Mouse (Mus musculus) hindbrain, embryonic 13.5 days (tissue): ENCODE results near the gene Tmem37. TPM values are rescaled to one million over a fixed set of nuclear protein-coding genes. Genes with fewer than 3 reads are reported as not detected.

Source experiments
- ATAC-seq: fragments of 200-750 bp; cut with Nextera tagmentation; 2 replicates; pipeline ENCODE4 v1.8.0; 2017; ENCODE audit warnings: moderate TSS enrichment; ENCODE audit not compliant: low FRiP score
- H3K27ac ChIP-seq: fragments of 300-500 bp; sonication (generic); 2 replicates; pipeline ENCODE4 v1.5.1; 2015; ENCODE audit warnings: inconsistent platforms, mild to moderate bottlenecking, moderate library complexity
- H3K27me3 ChIP-seq: fragments of 300-500 bp; sonication (generic); 2 replicates; pipeline ENCODE4 v1.6.1; 2015; ENCODE audit warnings: mild to moderate bottlenecking, inconsistent platforms
- H3K36me3 ChIP-seq: fragments of 300-500 bp; sonication (generic); 2 replicates; pipeline ENCODE4 v1.6.1; 2015; ENCODE audit warnings: mild to moderate bottlenecking, inconsistent platforms
- H3K4me1 ChIP-seq: fragments of 300-500 bp; sonication (generic); replicated peaks from 2 replicates; pipeline ENCODE4 v1.6.1; 2015; ENCODE audit warnings: inconsistent platforms
- H3K4me2 ChIP-seq: fragments of 300-500 bp; sonication (generic); 2 replicates; pipeline ENCODE4 v1.6.1; 2015; ENCODE audit warnings: inconsistent platforms, mild to moderate bottlenecking, moderate library complexity
- H3K4me3 ChIP-seq: fragments of 300-500 bp; sonication (generic); 2 replicates; pipeline ENCODE4 v1.5.1; 2015; ENCODE audit warnings: mild to moderate bottlenecking, inconsistent platforms
- H3K9ac ChIP-seq: fragments of 300-500 bp; sonication (generic); 2 replicates; pipeline ENCODE4 v1.6.1; 2015; ENCODE audit warnings: mild to moderate bottlenecking, inconsistent platforms
- H3K9me3 ChIP-seq: fragments of 300-500 bp; sonication (generic); 2 replicates; pipeline ENCODE4 v1.6.1; 2016; ENCODE audit warnings: inconsistent platforms
- WGBS: fragments of 180-500 bp; shearing (Covaris S2); methylation state at CpG from one replicate; pipeline ENCODE4 v1.1.7; 2015; 5-methylcytosine and 5-hydroxymethylcytosine counted together
- polyA plus RNA-seq: library from polyadenylated mRNA; unstranded; fragments of >200 nt; fragmentation: Nextera tagmentation; extraction: Ambion mirVana; gene quantifications from 2 replicates; pipeline ENCODE4 v1.2.1, GENCODE M21; 2015

Tmem37 gene
- polyA plus RNA-seq, 1 experiment from 2014 or later = 8.0 TPM

DNA sequence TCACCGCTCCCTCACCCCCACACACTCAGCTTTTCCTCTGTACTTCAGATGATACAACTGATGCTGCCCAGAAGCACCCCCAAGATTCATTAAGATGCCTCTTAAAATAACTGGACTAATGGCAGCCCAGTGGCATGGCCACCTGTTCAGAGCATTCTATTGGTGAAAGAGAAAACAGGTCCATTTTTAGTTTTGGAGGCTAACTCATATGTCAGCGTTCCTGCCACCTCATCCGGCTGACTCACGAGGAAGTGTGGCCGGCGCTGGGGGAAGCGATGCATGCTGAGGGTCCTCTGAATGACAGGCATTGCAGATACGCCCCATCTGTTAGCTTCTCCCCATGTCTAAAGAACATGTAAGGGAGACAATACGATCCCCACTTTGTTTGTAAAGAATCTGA, 35.3 kb downstream of the Tmem37 start:
- no peak overlapping the region for H3K27ac ChIP-seq
- no peaks in the 10 kb centered on the region for H3K9me3 ChIP-seq
- no peak for ATAC-seq
- no peaks in the 10 kb centered on the region for H3K27me3 ChIP-seq
- WGBS = 78% methylated on average over 9 of the region's 9 CpGs
- no peak overlapping the region for H3K9ac ChIP-seq
- 0 out of 2 replicates have a peak, but pooled peaks cover 3% of the 10 kb centered on the region for H3K4me1 ChIP-seq
- no peak overlapping the region for H3K4me3 ChIP-seq
- no peak overlapping the region for H3K4me2 ChIP-seq
- H3K36me3 ChIP-seq = no peaks in the 10 kb centered on the region

DNA sequence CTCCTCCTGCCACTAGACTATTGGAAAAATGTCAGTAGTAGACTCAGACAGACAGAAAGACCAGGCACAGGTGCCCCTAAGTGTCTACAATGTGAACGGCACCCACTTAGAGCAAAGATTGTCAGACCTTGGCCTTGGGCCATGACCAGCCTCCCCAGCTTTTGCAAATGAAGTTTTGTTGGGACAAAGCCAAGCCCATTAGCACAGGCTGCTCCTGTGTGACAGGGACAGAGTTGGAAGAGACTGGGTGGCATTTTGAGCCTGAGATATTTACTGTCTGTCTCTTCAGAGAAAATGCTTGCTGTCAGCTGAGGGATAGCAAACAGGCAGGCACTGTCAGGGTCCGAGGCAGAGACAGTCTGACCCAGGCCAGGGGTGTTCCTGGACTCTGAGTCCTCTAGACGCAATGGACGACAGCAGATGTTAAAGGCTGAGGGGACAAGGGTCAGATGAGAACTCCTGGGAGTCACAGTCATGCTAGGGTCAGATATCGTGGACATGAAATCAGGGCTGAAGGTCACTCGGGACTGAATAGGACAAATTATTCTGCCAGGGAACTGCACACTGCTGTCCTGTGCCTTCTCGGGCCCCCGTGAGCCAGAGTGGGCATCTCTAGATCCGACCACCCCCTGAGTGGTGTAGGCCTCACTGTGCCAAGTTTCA, 36.7 kb downstream of the Tmem37 start:
- ATAC-seq = no peak

DNA sequence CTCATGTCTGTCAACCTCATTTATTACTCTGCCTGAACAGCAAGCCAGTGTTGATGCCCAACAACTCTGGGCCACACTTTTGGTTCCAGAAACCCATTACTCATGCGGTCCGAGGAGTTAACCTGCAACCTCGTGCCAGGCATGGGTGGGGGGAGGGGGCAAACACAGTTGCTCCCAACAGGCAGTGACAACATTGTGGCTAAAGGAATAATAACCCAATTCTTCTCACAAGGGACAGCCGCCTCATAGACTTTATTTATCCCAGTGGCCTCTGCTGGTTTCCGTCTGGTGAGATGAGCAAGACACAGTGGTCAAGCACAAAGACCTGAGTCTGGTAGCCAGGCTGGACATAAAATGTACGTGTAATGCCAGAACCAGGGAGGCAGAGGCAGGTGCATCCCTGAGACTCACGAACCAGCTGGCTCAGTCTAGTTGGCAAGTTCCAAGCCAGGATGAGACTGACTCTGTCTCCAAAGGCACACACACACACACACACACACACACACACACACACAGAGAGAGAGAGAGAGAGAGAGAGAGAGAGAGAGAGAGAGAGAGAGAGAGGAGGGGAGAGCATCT, 38.3 kb downstream of the Tmem37 start:
- H3K9me3 ChIP-seq = no peaks in the 10 kb centered on the region
- no peak for ATAC-seq
- no peak overlapping the region for H3K4me3 ChIP-seq
- no peaks in the 10 kb centered on the region for H3K27me3 ChIP-seq
- 76% methylated on average over 7 of the region's 7 CpGs for WGBS
- H3K27ac ChIP-seq = no peak overlapping the region
- 0 out of 2 replicates have a peak, but pooled peaks cover 3% of the 10 kb centered on the region for H3K4me1 ChIP-seq
- no peak overlapping the region for H3K9ac ChIP-seq
- H3K4me2 ChIP-seq = no peak overlapping the region
- H3K36me3 ChIP-seq = no peaks in the 10 kb centered on the region

More for the DNA sequence above, 36.7 kb downstream of the Tmem37 start:
- H3K4me2 ChIP-seq = no peak overlapping the region
- H3K9me3 ChIP-seq = no peaks in the 10 kb centered on the region
- no peak overlapping the region for H3K9ac ChIP-seq
- WGBS = 67% methylated on average over 9 of the region's 9 CpGs
- no peak overlapping the region for H3K4me3 ChIP-seq
- H3K27me3 ChIP-seq = no peaks in the 10 kb centered on the region
- H3K4me1 ChIP-seq = 0 out of 2 replicates have a peak, but pooled peaks cover 3% of the 10 kb centered on the region
- no peak overlapping the region for H3K27ac ChIP-seq
- H3K36me3 ChIP-seq = no peaks in the 10 kb centered on the region

DNA sequence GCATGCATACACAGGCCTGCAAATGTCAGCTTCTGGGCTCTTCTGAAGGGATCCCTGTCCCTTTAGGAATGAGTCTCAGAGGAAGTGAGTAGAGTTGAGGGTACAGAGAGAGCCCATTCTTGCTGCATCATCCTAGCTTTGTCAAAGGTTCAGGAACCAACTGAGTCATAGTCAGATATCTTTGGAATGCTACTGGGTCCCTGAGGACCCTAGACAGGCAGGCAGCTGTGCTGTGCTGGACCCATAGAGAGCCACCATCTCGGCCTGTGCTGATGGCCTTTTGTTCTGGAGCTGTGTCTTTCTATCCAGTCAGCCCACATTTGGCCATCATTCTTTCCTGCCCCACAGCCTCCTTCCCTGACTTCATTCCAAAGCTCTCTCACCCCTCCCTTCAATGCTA, 39.1 kb downstream of the Tmem37 start:
- no peak for ATAC-seq

DNA sequence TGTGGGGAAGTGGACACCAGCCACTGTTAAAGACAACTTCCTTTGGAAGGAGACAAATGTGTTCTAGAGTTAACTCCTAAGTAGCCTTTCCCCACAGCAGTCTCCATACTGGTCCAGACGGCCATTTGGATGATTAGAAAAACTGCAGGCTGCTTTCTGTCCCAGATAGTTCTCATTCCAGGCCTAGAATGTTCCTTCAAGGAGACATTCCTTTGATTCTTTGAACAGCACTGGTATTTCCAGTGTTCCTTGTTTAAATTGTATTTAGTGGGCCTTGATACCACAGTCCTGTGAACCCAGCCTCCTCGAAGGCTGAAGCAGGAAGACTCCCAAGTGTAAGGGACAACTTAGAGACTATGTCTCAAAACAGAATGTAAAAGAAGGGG, 40.4 kb downstream of the Tmem37 start:
- 80% methylated on average over 2 of the region's 2 CpGs for WGBS
- H3K27me3 ChIP-seq = no peaks in the 10 kb centered on the region

More for the DNA sequence above, 39.1 kb downstream of the Tmem37 start:
- 0 out of 2 replicates have a peak, but pooled peaks cover 3% of the 10 kb centered on the region for H3K4me1 ChIP-seq
- WGBS = 56% methylated on average over 1 of the region's 1 CpGs
- no peak overlapping the region for H3K4me3 ChIP-seq
- no peaks in the 10 kb centered on the region for H3K9me3 ChIP-seq
- H3K4me2 ChIP-seq = no peak overlapping the region
- H3K9ac ChIP-seq = no peak overlapping the region
- H3K36me3 ChIP-seq = no peaks in the 10 kb centered on the region
- no peaks in the 10 kb centered on the region for H3K27me3 ChIP-seq
- no peak overlapping the region for H3K27ac ChIP-seq

DNA sequence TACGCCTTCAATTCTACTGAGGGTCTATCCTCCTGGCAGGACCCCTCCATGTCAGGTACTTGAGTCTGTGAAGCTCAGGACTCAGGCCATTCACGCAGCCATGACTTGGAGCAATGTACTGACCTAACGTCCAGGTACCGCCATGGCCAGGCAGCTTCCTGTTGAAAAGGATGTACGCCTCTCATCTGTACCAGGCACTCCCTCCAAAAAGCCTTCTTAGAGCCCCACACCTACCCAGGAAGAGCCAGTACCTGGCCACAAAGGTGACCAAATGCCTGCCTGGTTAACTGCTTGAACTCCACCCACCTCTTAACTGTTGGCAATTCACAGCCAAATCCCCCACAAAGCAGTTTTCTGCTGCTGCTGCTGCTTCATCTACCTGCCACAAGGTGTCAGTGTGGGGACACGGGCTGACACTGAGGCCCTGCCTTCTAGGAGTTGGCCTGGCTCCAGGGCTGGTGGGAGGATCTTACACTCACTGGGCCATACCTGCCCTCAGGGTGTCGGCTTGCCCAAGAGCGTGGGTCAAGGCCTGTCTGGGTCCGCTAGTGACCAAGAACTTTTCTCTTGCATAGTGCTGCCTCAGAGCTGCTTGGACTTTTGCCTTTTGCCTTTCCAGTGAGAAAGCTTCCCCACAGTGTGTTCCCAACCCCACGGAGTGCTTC, 40.9 kb downstream of the Tmem37 start:
- H3K27ac ChIP-seq = no peak overlapping the region
- no peaks in the 10 kb centered on the region for H3K27me3 ChIP-seq
- ATAC-seq = peak; percentile 43
- no peak overlapping the region for H3K4me2 ChIP-seq
- 48% methylated on average over 10 of the region's 10 CpGs for WGBS
- H3K9ac ChIP-seq = no peak overlapping the region
- 0 out of 2 replicates have a peak, but pooled peaks cover 3% of the 10 kb centered on the region for H3K4me1 ChIP-seq
- H3K36me3 ChIP-seq = no peaks in the 10 kb centered on the region
- H3K4me3 ChIP-seq = no peak overlapping the region
- H3K9me3 ChIP-seq = no peaks in the 10 kb centered on the region

More for the DNA sequence above, 40.4 kb downstream of the Tmem37 start:
- Histone ChIP-seq H3K9me3 (no peaks in the 10 kb centered on the region), H3K4me1 (0 out of 2 replicates have a peak, but pooled peaks cover 3% of the 10 kb centered on the region), H3K4me3 (no peak overlapping the region), H3K36me3 (no peaks in the 10 kb centered on the region), H3K9ac (no peak overlapping the region), H3K27ac (no peak overlapping the region), H3K4me2 (no peak overlapping the region)
- ATAC-seq = no peak

DNA sequence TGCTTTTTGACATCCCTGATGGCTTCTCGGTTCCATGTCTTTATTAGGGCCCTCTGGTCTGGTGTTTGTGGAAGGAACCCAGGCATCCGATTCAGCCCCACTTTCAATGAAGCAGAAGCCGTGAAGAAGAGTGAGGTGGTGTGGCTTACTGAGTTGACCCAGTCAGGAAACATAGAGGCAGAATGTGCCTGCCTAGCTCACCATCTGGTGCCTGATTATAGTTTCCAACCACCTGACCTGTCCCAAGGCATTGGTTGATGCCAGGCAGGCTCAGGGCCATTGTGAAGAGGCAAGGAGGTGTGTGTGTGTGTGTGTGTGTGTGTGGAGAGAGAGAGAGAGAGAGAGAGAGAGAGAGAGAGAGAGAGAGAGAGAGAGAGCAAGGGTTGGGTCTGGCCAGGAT, 43.4 kb downstream of the Tmem37 start:
- Histone ChIP-seq H3K9me3 (no peaks in the 10 kb centered on the region), H3K4me1 (no peaks in the 10 kb centered on the region), H3K27ac (no peak overlapping the region), H3K9ac (no peak overlapping the region), H3K4me2 (no peak overlapping the region), H3K27me3 (no peaks in the 10 kb centered on the region), H3K4me3 (no peak overlapping the region), H3K36me3 (no peaks in the 10 kb centered on the region)
- WGBS = 91% methylated on average over 3 of the region's 3 CpGs
- ATAC-seq = no peak

DNA sequence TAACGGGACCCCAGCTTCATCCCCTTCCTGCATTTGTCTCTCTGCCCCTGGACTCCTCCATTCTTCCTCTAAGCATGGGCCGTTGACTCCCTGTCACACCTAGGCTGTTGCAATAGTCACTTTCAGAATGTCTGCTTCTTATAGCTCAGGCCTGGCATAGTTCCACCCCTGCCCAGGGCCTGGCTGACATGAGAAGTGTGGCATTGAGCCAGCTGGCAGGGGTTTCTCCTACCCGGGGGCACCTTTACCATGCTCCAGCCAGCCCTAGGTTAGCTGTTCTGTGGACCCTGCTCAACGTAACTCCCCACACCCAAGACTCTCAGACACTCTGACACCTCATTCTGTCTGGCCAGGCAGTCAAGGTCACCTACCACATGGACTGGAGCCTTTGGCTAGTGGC, 46.2 kb downstream of the Tmem37 start:
- WGBS = 75% methylated on average over 4 of the region's 4 CpGs
- H3K27ac ChIP-seq = no peak overlapping the region
- no peak for ATAC-seq

DNA sequence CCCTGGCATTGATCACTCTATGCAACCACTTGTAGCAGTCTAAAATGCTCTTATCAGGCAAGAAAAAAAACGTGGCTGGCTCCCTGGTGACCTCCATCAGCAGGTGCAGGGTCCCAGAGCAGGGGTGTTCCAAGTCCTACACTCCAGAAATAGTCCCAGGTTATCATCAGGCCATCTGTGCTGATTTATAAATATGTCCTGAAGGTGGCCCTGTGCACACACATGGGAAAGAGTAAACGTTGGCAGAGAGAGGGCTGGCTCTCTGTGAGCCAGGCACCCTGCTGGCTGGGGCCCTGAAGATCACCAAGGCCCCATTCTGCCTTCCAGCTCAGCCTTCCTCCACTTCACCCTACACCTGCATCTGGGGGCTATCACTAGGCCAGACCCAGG, 48.8 kb downstream of the Tmem37 start:
- Histone ChIP-seq H3K27ac (no peak overlapping the region), H3K4me2 (no peak overlapping the region), H3K4me1 (no peaks in the 10 kb centered on the region), H3K9ac (no peak overlapping the region), H3K27me3 (no peaks in the 10 kb centered on the region), H3K4me3 (no peak overlapping the region), H3K36me3 (no peaks in the 10 kb centered on the region), H3K9me3 (no peaks in the 10 kb centered on the region)
- WGBS = 37% methylated on average over 2 of the region's 2 CpGs
- ATAC-seq = no peak

More for the DNA sequence above, 46.2 kb downstream of the Tmem37 start:
- Histone ChIP-seq H3K27me3 (no peaks in the 10 kb centered on the region), H3K4me1 (no peaks in the 10 kb centered on the region), H3K9ac (no peak overlapping the region), H3K9me3 (no peaks in the 10 kb centered on the region), H3K36me3 (no peaks in the 10 kb centered on the region), H3K4me3 (no peak overlapping the region), H3K4me2 (no peak overlapping the region)

DNA sequence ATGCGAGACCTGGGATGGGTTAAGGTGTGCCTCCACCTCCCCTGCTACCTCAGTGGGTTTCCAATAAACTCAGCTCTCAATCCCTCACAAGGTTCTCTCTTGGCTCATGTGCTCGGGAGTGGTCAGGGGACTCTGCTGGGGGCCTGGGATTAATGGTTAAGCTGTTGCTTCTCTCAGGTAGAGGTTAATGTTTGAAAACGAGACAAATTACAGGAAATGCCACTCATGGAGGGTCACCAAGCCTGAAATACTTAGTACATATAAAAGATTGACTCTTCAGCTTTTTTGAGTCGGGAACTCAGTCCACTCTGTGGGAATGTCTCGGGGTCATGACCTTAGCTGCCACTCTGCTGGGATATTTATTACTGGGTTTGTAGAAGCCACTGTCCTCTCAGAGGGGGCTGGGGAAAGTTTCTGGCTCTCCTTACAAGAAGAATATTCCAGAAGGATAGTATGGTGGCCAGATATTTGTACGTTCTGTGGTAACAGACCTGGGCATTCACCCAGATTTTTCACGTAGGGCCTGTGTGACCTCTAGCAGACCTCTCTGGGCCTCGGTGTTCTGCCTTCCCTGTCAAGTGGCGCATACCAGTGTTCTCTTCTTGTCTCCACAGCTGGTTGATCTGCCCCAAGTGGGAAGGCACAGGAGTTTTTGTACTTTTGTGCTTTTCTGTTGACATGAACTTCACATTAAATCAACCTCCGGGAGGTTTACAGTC, 49.4 kb downstream of the Tmem37 start:
- Histone ChIP-seq H3K9ac (no peak overlapping the region), H3K4me3 (no peak overlapping the region), H3K27ac (no peak overlapping the region), H3K36me3 (no peaks in the 10 kb centered on the region), H3K9me3 (no peaks in the 10 kb centered on the region), H3K4me2 (no peak overlapping the region), H3K27me3 (no peaks in the 10 kb centered on the region), H3K4me1 (no peaks in the 10 kb centered on the region)
- ATAC-seq = no peak
- WGBS = 73% methylated on average over 10 of the region's 10 CpGs

DNA sequence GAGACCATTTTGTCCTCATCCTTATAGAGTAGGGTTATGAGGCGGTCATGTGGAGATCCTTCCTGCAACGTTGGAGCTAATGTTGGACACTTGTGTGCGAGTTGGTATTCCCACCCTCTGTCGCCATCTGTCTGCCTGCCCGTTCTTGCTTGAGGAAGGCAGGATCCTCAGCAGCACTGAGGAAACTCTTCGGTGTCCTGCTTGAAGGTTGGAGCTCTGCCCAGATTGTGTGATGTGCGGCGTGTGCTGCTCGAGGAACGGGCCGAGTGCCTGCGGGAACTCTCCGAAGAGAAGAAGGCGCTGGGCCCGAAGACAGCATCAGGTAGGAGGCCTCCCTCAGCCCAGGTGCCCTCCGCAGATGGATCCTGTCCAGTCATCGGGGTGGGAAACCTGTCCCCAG, 51.9 kb downstream of the Tmem37 start:
- Histone ChIP-seq H3K4me2 (no peak overlapping the region), H3K4me1 (no peaks in the 10 kb centered on the region; the same call in 1 of the 2 replicates), H3K9ac (no peak overlapping the region), H3K9me3 (no peaks in the 10 kb centered on the region), H3K36me3 (no peaks in the 10 kb centered on the region), H3K27me3 (no peaks in the 10 kb centered on the region), H3K4me3 (no peak overlapping the region), H3K27ac (no peak overlapping the region)
- no peak for ATAC-seq
- 93% methylated on average over 17 of the region's 17 CpGs for WGBS

DNA sequence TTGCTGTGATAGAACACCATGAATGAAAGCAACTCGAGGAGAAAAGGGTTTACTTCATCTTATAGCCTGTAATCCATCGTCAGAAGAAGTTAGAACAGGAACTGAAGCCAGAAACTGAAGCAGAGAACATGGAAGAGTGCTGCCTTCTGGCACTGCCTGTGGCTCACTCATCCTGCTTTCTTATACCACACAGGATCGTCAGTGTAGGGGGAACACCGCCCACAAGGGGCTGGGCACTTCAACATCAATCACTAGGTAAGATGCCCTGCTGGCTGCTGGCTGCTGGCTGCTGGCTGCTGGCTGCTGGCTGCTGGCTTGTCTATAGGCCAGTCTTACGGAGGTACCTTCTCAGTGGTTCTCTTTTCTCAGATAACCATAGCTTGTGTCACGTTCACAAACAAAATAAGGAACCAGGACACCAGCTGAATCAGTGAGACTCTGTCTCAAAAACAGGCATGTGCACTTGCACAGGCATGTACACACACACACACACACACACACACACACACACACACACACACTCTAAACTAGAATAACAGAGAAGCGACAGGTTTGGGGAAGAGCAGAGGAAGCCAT, 53.5 kb downstream of the Tmem37 start:
- no peaks in the 10 kb centered on the region for H3K36me3 ChIP-seq
- ATAC-seq = no peak
- no peaks in the 10 kb centered on the region; the same call in 1 of the 2 replicates for H3K4me1 ChIP-seq
- WGBS = 83% methylated on average over 7 of the region's 7 CpGs
- no peak overlapping the region for H3K4me2 ChIP-seq
- H3K9ac ChIP-seq = no peak overlapping the region
- H3K4me3 ChIP-seq = no peak overlapping the region
- H3K27me3 ChIP-seq = no peaks in the 10 kb centered on the region
- no peak overlapping the region for H3K27ac ChIP-seq
- no peaks in the 10 kb centered on the region for H3K9me3 ChIP-seq
